Mouse (Mus musculus) olfactory bulb, adult 2 months (tissue): ENCODE results near the gene Krtap19-1.

Source experiments
- CTCF ChIP-seq: fragments of 200-500 bp; IDR thresholded peaks from 2 replicates; pipeline ENCODE4 v1.5.1; 2012; ENCODE audit warnings: low read depth, mild to moderate bottlenecking, low read length, moderate library complexity; ENCODE audit not compliant: insufficient read depth
- POLR2A ChIP-seq: fragments of 200-500 bp; IDR thresholded peaks from 2 replicates; pipeline ENCODE4 v1.6.1; 2012; ENCODE audit warnings: mild to moderate bottlenecking, low read depth, low read length, moderate library complexity; ENCODE audit not compliant: insufficient read depth

- no peak for TF ChIP-seq CTCF
- TF ChIP-seq POLR2A = no peak
Observed at GRCm38 (mm10) chr16:88896357-88896756, 27.1 kb upstream of the Krtap19-1 start, which contains the start of gene Krtap19-5.
